Comparison of ENCODE assay signal across 24 mouse cellular contexts in genomic region chr8:4360922-4361321, GRCm38 (mm10).
"Had no signal": no experiment of that assay in that cellular context is flagged by ENCODE, and none has a peak within 500 bp of the region (broad histone marks: within the 10 kb centered on the region; RNA-seq: fewer than 3 reads in every experiment).

No protein-coding gene starts in this region.

- ATAC-seq: forebrain, embryonic 15.5 days; forebrain, postnatal 0 days; hindbrain, postnatal 0 days; liver, embryonic 12.5 days had no signal

- H3K27me3 ChIP-seq: forebrain, embryonic 15.5 days; heart, embryonic 12.5 days; hindbrain, embryonic 13.5 days; hindbrain, embryonic 15.5 days; limb, embryonic 13.5 days; limb, embryonic 15.5 days; liver, embryonic 12.5 days had no signal

- H3K4me2 ChIP-seq: forebrain, embryonic 15.5 days; heart, embryonic 12.5 days; hindbrain, embryonic 13.5 days; hindbrain, embryonic 15.5 days; limb, embryonic 13.5 days; limb, embryonic 15.5 days; liver, embryonic 12.5 days had no signal

- H3K36me3 ChIP-seq: forebrain, embryonic 15.5 days; heart, embryonic 10.5 days; heart, embryonic 12.5 days; hindbrain, embryonic 15.5 days; limb, embryonic 13.5 days; limb, embryonic 15.5 days; liver, embryonic 12.5 days had no signal

- H3K4me1 ChIP-seq: heart, embryonic 10.5 days; heart, embryonic 12.5 days; hindbrain, embryonic 13.5 days; hindbrain, embryonic 15.5 days; limb, embryonic 13.5 days; limb, embryonic 15.5 days; liver, embryonic 12.5 days had no signal

- DNase-seq: forebrain, postnatal 0 days; gastrocnemius, postnatal 14 days; gastrocnemius, postnatal 36 days; heart, adult 18-20 months; heart, postnatal 14 days; heart, postnatal 36 days; kidney, adult 11 months; kidney, adult 2 months; kidney, adult 9 months; kidney, postnatal 10 days; kidney, postnatal 25 days; left cerebral cortex, postnatal 4 days had no signal

- H3K9me3 ChIP-seq: forebrain, embryonic 15.5 days; heart, embryonic 10.5 days; heart, embryonic 12.5 days; hindbrain, embryonic 13.5 days; hindbrain, embryonic 15.5 days; limb, embryonic 13.5 days; limb, embryonic 15.5 days; liver, embryonic 12.5 days had no signal

- H3K27ac ChIP-seq: forebrain, embryonic 15.5 days; heart, embryonic 10.5 days; hindbrain, embryonic 13.5 days; hindbrain, embryonic 15.5 days; hindbrain, postnatal 0 days; layer of hippocampus, adult 2 months; left cerebral cortex, adult 2 months; limb, embryonic 13.5 days; limb, embryonic 15.5 days; liver, embryonic 12.5 days; liver, embryonic 14.5 days had no signal

- H3K9ac ChIP-seq: forebrain, embryonic 15.5 days; forebrain, postnatal 0 days; heart, embryonic 12.5 days; hindbrain, embryonic 13.5 days; hindbrain, embryonic 15.5 days; limb, embryonic 13.5 days; limb, embryonic 15.5 days; liver, embryonic 12.5 days; liver, embryonic 14.5 days had no signal

- H3K4me3 ChIP-seq: forebrain, embryonic 15.5 days; heart, embryonic 10.5 days; heart, embryonic 12.5 days; hindbrain, embryonic 13.5 days; hindbrain, embryonic 15.5 days; layer of hippocampus, adult 2 months; left cerebral cortex, adult 2 months; limb, embryonic 13.5 days; limb, embryonic 15.5 days; liver, embryonic 12.5 days had no signal
